Mouse (Mus musculus) E14TG2a.4 (cell line): ENCODE measurements around the gene Slc25a39.
A peak's percentile ranks its signal among the peaks of the same experiment; 100 is the strongest.
"Not testable (repeated sequence)": the region's sequence is repeated elsewhere in the genome, so short reads cannot be mapped to it uniquely, and the experiment has no call there.

Source experiments
- H3K27me3 ChIP-seq: 2 replicates; pipeline ENCODE4 v1.6.1; 2014; ENCODE audit warnings: low read length, control low read depth; ENCODE audit not compliant: insufficient read depth
- H3K36me3 ChIP-seq: 2 replicates; pipeline ENCODE4 v1.6.1; 2014; ENCODE audit warnings: low read length, control low read depth; ENCODE audit not compliant: insufficient read depth
- H3K4me1 ChIP-seq: replicated peaks from 2 replicates; pipeline ENCODE4 v1.6.1; 2014; ENCODE audit warnings: low read depth, low read length, control low read depth
- H3K4me3 ChIP-seq: replicated peaks from 2 replicates; pipeline ENCODE4 v1.5.1; 2014; ENCODE audit warnings: mild to moderate bottlenecking, low read length
- H3K9me3 ChIP-seq: 2 replicates; pipeline ENCODE4 v1.6.1; 2014; ENCODE audit warnings: low read length, control low read depth
- CTCF ChIP-seq: conservative IDR thresholded peaks from 2 replicates; pipeline ENCODE4 v1.5.1; 2014; ENCODE audit warnings: low read length
- NANOG ChIP-seq: IDR thresholded peaks from 2 replicates; pipeline ENCODE4 v1.6.1; 2014; ENCODE audit warnings: borderline replicate concordance, low read length, mixed read lengths
- POU5F1 ChIP-seq: IDR thresholded peaks from 2 replicates; pipeline ENCODE4 v1.6.1; 2014; ENCODE audit warnings: low read length, borderline replicate concordance

Slc25a39 gene

GRCm38 (mm10) chr11:102398007-102398825, 9.5 kb downstream of the Slc25a39 start:
- Histone ChIP-seq H3K9me3 (no peaks in the 10 kb centered on the region), H3K27me3 (peaks cover 25% of the 10 kb centered on the region), H3K4me3 (peak overlapping the region; percentile 32; the same call in 1 of the 2 replicates), H3K4me1 (peaks cover 96% of the 10 kb centered on the region), H3K36me3 (peaks cover 39% of the 10 kb centered on the region)
- TF ChIP-seq NANOG (no peak), CTCF (no peak), POU5F1 (no peak)

GRCm38 (mm10) chr11:102396671-102397141, 11.0 kb downstream of the Slc25a39 start:
- no peak for TF ChIP-seq POU5F1
- TF ChIP-seq CTCF: no peak
- no peak for TF ChIP-seq NANOG
- Histone ChIP-seq H3K36me3 (peaks cover 23% of the 10 kb centered on the region), H3K4me1 (peaks cover 94% of the 10 kb centered on the region), H3K9me3 (no peaks in the 10 kb centered on the region), H3K27me3 (peaks cover 25% of the 10 kb centered on the region), H3K4me3 (peak overlapping the region; percentile 17; the same call in 1 of the 2 replicates)

- Histone ChIP-seq H3K4me1 (peaks cover 89% of the 10 kb centered on the region), H3K4me3 (no peak overlapping the region), H3K36me3 (peaks cover 19% of the 10 kb centered on the region), H3K9me3 (no peaks in the 10 kb centered on the region), H3K27me3 (peaks cover 25% of the 10 kb centered on the region)
- no peak for TF ChIP-seq CTCF
- TF ChIP-seq NANOG: no peak
- TF ChIP-seq POU5F1: no peak
These were observed 11.5 kb downstream of the Slc25a39 start for GRCm38 (mm10) chr11:102396263-102396662.

- Histone ChIP-seq H3K4me1 (peaks cover 79% of the 10 kb centered on the region), H3K9me3 (no peaks in the 10 kb centered on the region), H3K4me3 (0 out of 2 replicates have a peak overlapping the region, but pooled peaks have one; percentile 76), H3K36me3 (peaks cover 9% of the 10 kb centered on the region; the same call in 1 of the 2 replicates), H3K27me3 (peaks cover 25% of the 10 kb centered on the region)
- no peak for TF ChIP-seq CTCF
- no peak for TF ChIP-seq NANOG
- no peak for TF ChIP-seq POU5F1
These were observed 12.5 kb downstream of the Slc25a39 start for GRCm38 (mm10) chr11:102395250-102395649.

GRCm38 (mm10) chr11:102394421-102395124, 13.2 kb downstream of the Slc25a39 start:
- Histone ChIP-seq H3K27me3 (peaks cover 24% of the 10 kb centered on the region), H3K4me1 (peaks cover 74% of the 10 kb centered on the region), H3K9me3 (no peaks in the 10 kb centered on the region), H3K36me3 (peaks cover 9% of the 10 kb centered on the region; the same call in 1 of the 2 replicates), H3K4me3 (peak overlapping the region; percentile 76)
- TF ChIP-seq NANOG (no peak), CTCF (no peak)

- Histone ChIP-seq H3K4me3 (peak overlapping the region; percentile 76), H3K27me3 (peaks cover 17% of the 10 kb centered on the region), H3K4me1 (peaks cover 67% of the 10 kb centered on the region), H3K36me3 (peaks cover 9% of the 10 kb centered on the region; the same call in 1 of the 2 replicates), H3K9me3 (no peaks in the 10 kb centered on the region)
- TF ChIP-seq NANOG: no peak
- TF ChIP-seq POU5F1: no peak
- no peak for TF ChIP-seq CTCF
These were observed 13.9 kb downstream of the Slc25a39 start for GRCm38 (mm10) chr11:102393719-102394420.

GRCm38 (mm10) chr11:102393238-102393634, 14.5 kb downstream of the Slc25a39 start, which contains the start of gene Rundc3a:
Rundc3a (plus strand) TSS chr11:102393403.
- Histone ChIP-seq H3K4me3 (peak within 1 kb of the TSS; percentile 76), H3K9me3 (no peaks in the 10 kb centered on the region), H3K36me3 (0 out of 2 replicates have a peak, but pooled peaks cover 5% of the 10 kb centered on the region), H3K27me3 (peaks cover 14% of the 10 kb centered on the region), H3K4me1 (peaks cover 61% of the 10 kb centered on the region)
- TF ChIP-seq NANOG (no peak), CTCF (no peak), POU5F1 (no peak)

- H3K4me1 ChIP-seq: peaks cover 59% of the 10 kb centered on the region
- TF ChIP-seq POU5F1 (no peak), CTCF (no peak), NANOG (no peak)
- H3K36me3 ChIP-seq: 0 out of 2 replicates have a peak, but pooled peaks cover 3% of the 10 kb centered on the region
- H3K9me3 ChIP-seq: no peaks in the 10 kb centered on the region
- peak overlapping the region; percentile 76 for H3K4me3 ChIP-seq
- H3K27me3 ChIP-seq: peaks cover 14% of the 10 kb centered on the region
These were observed 15.1 kb downstream of the Slc25a39 start for GRCm38 (mm10) chr11:102392441-102393237.

- H3K36me3 ChIP-seq, H3K27me3 ChIP-seq, H3K9me3 ChIP-seq, H3K4me3 ChIP-seq: not testable (repeated sequence)
- peaks cover 35% of the 10 kb centered on the region for H3K4me1 ChIP-seq
These were observed 18.3 kb downstream of the Slc25a39 start for GRCm38 (mm10) chr11:102389436-102389835.
